Mouse (Mus musculus): ENCODE results near the gene Bpi.
A peak's percentile ranks its signal among the peaks of the same experiment; 100 is the strongest.

Gene Bpi

GRCm38 (mm10) chr2:158258005-158258418 lies at the start of gene Bpi:
TSS of gene Bpi (plus strand) at chr2:158258094.
- DNase-seq, result no peak

GRCm38 (mm10) chr2:158209776-158210175 lies 48.1 kb upstream of the Bpi start:
- no peak for DNase-seq

GRCm38 (mm10) chr2:158210503-158210902 lies 47.4 kb upstream of the Bpi start:
- DNase-seq, result no peak

GRCm38 (mm10) chr2:158210958-158211357 lies 46.9 kb upstream of the Bpi start:
- DNase-seq, result no peak

GRCm38 (mm10) chr2:158211764-158212471 lies 46.0 kb upstream of the Bpi start:
- DNase-seq, result no peak

GRCm38 (mm10) chr2:158215283-158216117 lies 42.4 kb upstream of the Bpi start:
- DNase-seq, result peak; percentile 80

- DNase-seq, result no peak
These were observed 41.4 kb upstream of the Bpi start for GRCm38 (mm10) chr2:158216510-158216909.

GRCm38 (mm10) chr2:158219562-158219961 lies 38.3 kb upstream of the Bpi start:
- DNase-seq, result no peak

GRCm38 (mm10) chr2:158221446-158222084 lies 36.3 kb upstream of the Bpi start:
- DNase-seq, result no peak

GRCm38 (mm10) chr2:158222664-158223063 lies 35.2 kb upstream of the Bpi start:
- no peak for DNase-seq

GRCm38 (mm10) chr2:158223497-158223896 lies 34.4 kb upstream of the Bpi start:
- DNase-seq, result no peak

- DNase-seq, result peak; percentile 51
These were observed 32.6 kb upstream of the Bpi start for GRCm38 (mm10) chr2:158225301-158225700.

- DNase-seq, result peak; percentile 43
These were observed 29.0 kb upstream of the Bpi start, which contains the start of gene D630003M21Rik for GRCm38 (mm10) chr2:158228670-158229502. TSS of gene D630003M21Rik (minus strand) at chr2:158229222.

GRCm38 (mm10) chr2:158229503-158229892 lies 28.4 kb upstream of the Bpi start:
- DNase-seq, result no peak

GRCm38 (mm10) chr2:158230617-158231016 lies 27.3 kb upstream of the Bpi start:
- DNase-seq, result no peak

- no peak for DNase-seq
These were observed 26.8 kb upstream of the Bpi start for GRCm38 (mm10) chr2:158231071-158231470.

GRCm38 (mm10) chr2:158232414-158232813 lies 25.5 kb upstream of the Bpi start:
- DNase-seq, result no peak

- DNase-seq, result no peak
These were observed 24.8 kb upstream of the Bpi start for GRCm38 (mm10) chr2:158233106-158233505.

- no peak for DNase-seq
These were observed 21.2 kb upstream of the Bpi start for GRCm38 (mm10) chr2:158236698-158237097.

- no peak for DNase-seq
These were observed 19.8 kb upstream of the Bpi start for GRCm38 (mm10) chr2:158238101-158238500.

- no peak for DNase-seq
These were observed 16.7 kb upstream of the Bpi start for GRCm38 (mm10) chr2:158241126-158241738.
